Mouse (Mus musculus) gastrocnemius, postnatal 4 days (tissue): ENCODE measurements around the gene Clip1. TPM values are rescaled to one million over a fixed set of nuclear protein-coding genes. Genes with fewer than 3 reads are reported as not detected.

ENCODE experiments used
- DNase-seq, 2 experiments: peaks; one replicate each; pipeline ENCODE4 v3.0.0; 2021 to 2022; ENCODE audit warnings: low spot score in 2 of 2, mixed read lengths in 2 of 2
- total RNA-seq, 2 experiments: library from RNA; stranded (reverse); gene quantifications; 2 replicates each; pipeline ENCODE4 v1.2.3; 2021

The Clip1 gene
- total RNA-seq, 2 experiments from 2014 or later, result 79.5 to 94.5 TPM

DNA sequence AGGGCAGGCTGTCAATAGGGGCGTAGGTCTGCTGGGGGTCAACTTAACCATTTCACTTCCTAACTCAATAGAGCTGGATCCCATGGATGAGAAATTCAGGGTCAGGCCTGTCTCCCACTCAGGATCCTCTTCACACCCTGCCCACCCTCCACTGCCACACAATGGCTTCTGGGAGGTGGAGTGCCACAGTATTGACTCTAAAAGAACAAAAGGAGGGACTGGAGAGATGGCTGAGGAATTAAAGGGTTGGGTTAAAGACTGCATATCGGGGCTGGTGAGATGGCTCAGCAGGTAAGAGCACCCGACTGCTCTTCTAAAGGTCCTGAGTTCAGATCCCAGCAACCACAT lies 13.0 kb downstream of the Clip1 start:
- DNase-seq, result no peak

- DNase-seq, result no peak
These were observed 13.5 kb downstream of the Clip1 start for GRCm38 (mm10) chr5:123670800-123671472.

- DNase-seq, result no peak
These were observed 14.2 kb downstream of the Clip1 start for GRCm38 (mm10) chr5:123669991-123670799.

GRCm38 (mm10) chr5:123667915-123668314 lies 16.5 kb downstream of the Clip1 start:
- DNase-seq, result no peak

DNA sequence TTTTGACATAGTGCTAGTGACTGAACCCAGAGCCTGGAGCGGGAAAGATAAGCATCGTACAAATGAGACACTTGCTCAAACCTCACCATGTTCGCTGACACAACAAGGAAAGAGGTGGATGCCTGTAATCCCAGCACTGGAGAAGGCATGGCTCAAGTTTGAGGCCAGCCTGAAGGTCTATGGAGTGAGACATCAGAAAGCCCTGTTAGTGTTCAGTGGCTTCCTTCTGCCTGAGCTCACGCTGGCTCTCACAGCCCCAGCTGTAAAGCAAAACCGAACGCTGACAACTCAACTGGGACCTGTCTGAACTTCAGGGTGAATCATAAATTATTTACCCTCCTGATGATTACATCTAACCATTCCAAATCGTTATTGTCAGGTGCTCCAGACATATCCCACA lies 18.5 kb downstream of the Clip1 start:
- DNase-seq, result no peak

DNA sequence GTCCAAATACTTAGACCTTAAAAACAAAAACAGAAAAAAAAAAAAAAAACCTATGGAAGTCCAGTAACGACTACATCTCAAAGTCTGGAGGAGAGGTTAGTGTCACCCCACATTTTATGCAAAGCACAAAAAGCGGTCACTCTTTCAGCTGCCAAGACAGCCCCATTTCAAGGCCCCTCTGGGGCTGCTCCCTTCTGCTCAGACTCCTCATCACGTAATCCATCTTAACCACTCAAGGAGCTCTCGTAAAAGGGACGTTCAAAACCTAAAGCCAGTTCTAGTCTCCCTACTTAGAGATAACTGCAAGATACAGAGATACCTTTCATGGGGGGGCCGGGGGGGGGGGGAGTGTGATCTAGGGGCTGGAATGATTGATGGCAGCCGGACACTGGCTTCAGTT lies 20.1 kb downstream of the Clip1 start:
- no peak for DNase-seq

DNA sequence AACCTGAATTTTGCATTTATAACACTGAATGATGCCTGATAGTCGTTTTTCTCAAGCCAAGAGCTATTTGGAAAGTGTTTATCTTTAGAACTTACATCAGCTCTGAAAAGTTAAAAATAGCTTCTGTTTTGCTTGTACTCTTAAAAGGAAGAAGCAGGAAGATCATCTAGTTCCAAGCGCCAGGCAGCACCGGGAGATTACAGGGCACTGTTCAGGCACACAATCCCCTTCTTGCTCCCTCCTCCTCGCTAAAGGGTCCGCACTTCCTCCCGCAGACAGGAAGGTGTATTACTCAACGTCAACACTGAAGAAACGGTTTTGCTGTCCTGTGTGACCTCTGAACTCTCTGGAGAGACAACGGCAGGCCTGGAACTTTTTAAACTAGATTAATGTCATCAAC lies 22.4 kb downstream of the Clip1 start:
- DNase-seq, result no peak

GRCm38 (mm10) chr5:123661602-123662001 lies 22.8 kb downstream of the Clip1 start:
- no peak for DNase-seq

DNA sequence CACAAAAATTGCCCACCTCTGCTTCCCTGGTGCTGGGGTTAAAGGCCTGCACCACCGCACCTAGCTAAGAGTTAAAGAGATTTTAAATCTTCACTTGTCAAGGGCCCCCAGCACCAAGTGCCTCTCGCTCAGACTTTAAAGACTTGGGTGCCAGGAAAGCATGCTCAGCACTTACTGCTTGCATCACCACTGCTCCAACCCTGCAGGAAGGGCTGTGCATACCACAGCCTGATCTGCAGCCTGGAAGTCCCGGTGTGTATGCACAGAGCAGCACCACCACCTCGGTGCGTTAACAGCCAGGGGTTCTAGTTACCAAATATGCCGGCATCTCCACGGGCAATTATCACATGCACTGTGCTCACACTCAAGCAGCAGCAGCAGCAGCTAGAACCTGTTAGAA lies 26.8 kb downstream of the Clip1 start:
- DNase-seq, result no peak

DNA sequence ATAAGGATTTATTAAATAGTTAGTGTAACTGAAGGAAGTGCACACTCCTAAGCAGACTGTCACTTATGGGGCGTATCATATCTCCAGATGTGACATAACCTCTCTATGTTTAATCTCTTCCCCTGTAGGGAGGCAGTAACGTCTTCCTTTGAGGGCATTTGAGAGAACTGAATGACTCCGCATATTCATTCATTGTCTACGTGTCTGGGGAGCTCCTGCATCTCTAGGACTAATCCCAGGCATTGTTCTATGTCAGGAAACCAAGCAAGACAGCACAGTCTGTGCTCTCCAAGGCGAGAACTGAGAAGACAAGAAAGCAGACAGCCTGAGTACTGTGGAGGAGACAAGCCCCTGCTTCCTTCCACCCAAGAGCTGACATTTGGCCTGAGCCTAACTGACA lies 29.5 kb downstream of the Clip1 start:
- DNase-seq, result no peak

GRCm38 (mm10) chr5:123653287-123653801 lies 31.1 kb downstream of the Clip1 start:
- no peak for DNase-seq

DNA sequence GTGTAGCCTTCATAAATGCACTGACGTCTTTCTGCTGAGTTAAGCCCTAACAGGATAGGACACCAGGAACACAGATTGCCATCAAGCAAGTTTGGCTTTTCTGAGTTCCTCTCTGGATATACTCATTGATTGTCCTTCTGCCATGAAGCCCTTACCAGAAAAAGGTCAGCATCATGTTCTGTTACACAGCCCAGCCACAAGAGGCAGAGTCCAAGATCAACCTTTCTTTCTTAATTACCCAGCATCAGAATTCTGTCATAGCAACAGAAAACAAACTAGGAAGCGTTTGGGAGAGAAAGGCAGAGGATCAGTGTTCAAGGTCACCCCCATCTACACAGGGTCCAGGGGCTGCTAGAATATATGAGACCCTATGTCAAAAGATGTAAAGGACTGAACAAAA lies 33.6 kb downstream of the Clip1 start:
- no peak for DNase-seq

DNA sequence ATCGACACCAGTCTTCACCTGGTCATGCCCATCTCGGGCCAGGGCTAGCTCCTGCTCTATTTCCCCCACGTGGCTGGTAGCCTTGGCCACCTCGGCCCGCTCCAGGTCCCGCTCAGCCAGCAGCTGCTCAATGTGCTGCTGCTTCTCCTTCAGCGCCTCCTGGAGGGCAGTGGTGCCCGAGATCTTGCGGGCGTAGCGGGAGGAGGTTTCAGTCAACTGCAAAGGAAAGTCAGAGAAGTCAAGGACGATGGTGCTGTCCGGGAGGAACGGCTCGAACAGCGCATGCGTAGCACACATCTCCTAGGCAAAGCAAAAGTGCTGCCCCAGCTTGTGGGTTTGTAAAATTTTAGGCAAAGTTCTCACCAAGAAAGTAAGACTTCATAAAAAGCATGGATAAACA lies 42.0 kb downstream of the Clip1 start:
- DNase-seq, result no peak

DNA sequence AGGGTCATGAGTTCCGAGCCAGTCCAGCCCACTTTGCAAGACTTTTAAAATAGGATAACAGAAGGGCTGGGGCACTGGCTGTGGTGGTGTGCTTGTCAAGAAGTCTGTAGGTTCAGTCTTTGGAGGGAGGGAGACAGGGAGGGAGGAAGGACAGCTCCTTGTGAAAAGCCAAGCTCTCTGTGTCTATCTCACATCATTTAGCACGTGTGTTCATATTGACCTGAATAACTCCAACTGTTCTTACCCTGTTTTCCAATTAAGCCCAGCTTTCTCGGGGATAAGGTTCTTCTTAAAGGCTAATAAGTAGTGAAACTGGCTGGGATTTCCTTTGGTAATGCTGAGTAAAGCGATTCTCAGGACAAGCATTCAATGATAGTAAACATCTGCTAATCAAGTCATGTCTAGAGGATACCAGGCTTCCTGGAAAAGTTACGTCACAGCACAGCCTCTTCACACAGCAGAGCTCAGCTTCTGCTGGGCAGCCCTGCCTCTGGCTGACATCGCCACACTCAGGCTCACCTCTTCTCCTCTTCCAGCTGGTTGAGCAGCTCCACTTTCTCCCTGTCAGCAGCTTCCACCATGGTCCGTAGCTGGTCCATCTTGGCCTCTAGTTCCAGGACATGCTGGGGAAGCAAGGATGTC lies 43.0 kb downstream of the Clip1 start:
- DNase-seq, result no peak

DNA sequence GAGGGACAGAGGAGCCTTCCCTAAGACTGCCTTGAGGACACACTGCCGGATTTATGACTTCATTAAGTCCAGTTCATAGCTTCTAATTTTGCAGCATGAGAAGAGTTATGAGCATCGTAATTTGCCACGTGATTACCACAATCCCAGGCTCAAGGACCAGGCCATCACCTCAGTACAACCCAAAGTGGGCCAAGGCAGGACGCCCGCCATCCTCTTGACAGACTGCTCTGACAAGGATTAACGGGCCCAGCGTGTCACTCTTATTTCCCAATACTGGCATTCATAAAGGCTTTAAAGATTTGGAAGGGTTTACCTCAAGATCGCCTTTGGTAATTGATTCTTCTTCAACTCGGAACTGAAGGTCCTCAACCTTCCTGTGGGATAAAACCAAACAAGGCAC lies 44.2 kb downstream of the Clip1 start:
- no peak for DNase-seq

DNA sequence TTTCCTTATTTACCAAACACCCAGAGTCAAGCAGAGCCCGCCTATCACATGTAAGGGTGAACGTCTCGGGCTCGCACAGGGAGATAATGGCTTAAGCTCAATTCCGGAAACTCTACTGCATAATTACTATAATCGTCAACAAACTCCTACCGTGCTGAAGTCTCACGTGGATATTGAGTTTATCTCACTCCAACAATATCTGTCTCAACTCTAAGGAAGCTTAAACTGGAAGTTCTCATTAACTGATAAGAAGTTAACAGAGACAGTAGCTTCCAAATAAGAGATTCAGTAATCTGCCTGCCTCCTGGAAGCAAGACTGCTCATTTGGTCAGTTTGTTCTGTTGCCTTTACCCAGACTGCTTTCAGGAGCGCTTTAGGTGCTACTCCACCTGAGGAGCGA lies 53.2 kb downstream of the Clip1 start:
- DNase-seq, result no peak

- peak; percentile 38 to 68 for DNase-seq
These were observed 57.8 kb downstream of the Clip1 start for GRCm38 (mm10) chr5:123626631-123627030.

DNA sequence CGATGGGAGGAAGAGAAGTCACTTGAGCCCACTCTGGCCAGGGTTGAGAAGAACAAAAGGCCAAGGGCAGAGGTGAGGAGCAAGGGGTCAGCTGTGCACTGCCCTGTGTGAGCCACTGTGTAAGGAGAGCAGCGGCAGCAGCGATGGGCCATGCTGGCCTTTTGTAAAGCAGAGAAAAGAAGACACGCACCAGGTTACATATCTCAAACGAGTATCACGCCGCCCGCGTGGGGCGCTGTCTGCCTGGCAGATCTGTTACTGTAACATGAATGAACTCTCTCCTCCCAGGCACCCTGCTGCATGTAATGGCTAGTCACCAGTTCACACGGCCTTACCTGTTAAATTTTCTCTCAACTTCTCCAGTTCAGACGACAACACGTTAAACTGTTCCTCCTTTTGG lies 62.0 kb downstream of the Clip1 start:
- no peak for DNase-seq

GRCm38 (mm10) chr5:123618558-123618957 lies 65.9 kb downstream of the Clip1 start:
- DNase-seq, result no peak

- DNase-seq, result no peak
These were observed 70.2 kb downstream of the Clip1 start for GRCm38 (mm10) chr5:123614246-123614645.

- peak in 1 of 2 experiments; percentile 60 for DNase-seq
These were observed 74.6 kb downstream of the Clip1 start for GRCm38 (mm10) chr5:123609843-123610242.

DNA sequence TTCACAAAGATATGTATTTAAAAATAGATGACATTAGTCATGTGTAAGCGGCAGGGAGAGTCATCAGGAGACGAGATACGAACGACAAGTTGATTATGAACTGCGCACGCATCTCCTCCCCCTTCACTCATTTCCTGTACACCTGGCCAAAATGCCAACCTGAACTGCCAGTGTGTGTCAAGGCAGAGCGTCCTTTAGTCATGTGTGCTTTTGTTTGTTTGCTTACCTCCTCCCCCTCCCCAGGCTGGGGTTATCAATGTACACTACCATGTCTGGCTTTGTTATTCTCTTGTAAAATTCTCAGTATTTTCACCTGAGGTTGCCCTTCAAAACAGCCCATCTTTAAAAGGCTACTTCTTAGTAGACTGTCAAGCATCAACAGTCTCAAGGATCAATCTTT lies 75.0 kb downstream of the Clip1 start:
- DNase-seq, result no peak
